Mouse (Mus musculus): ENCODE measurements at regions not wholly inside any gene's neighbourhood (a gene's known extent, or its start where the extent isn't known, plus 50 kb on each side); places are given as distances from the start of the nearest gene placed in this dataset.

DNA sequence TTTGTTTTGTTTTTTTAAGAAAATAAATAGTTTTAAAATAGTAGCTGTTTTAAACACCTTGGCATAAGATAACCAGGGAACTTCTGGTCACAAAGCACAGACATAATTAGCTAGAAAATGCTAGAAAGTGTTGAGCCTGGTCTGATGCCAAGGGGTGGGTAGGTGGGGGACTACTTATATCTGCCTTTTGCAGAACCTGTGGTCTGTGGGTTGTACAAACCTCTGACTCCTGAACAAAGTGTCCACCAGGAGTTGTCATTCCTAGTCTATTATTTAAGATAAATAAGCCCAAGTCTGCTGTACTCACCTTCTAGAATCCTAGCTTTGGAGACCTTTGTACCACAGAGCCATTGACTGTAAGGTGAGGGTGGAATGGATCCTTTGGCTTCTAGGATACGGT, 191.9 kb upstream of the Ccdc122 start:
- TF ChIP-seq POLR2A (IDR thresholded peaks at IDR 0.05; ENCODE audit: control insufficient read depth, extremely low read depth, insufficient read depth, low read length, poor library complexity) = no peak
- no peak for TF ChIP-seq CTCF (IDR thresholded peaks at IDR 0.05; ENCODE audit: borderline replicate concordance, control insufficient read depth, extremely low read depth, insufficient read depth, low read length, poor library complexity)

All from thymus, adult 2 months (tissue).